Mouse (Mus musculus): ENCODE results near the gene 4933402J07Rik. TPM values are rescaled to one million over a fixed set of nuclear protein-coding genes. Genes with fewer than 3 reads are reported as not detected.

Gene 4933402J07Rik
- not detected for polyA plus RNA-seq (2017; shearing (Covaris generic))

DNA sequence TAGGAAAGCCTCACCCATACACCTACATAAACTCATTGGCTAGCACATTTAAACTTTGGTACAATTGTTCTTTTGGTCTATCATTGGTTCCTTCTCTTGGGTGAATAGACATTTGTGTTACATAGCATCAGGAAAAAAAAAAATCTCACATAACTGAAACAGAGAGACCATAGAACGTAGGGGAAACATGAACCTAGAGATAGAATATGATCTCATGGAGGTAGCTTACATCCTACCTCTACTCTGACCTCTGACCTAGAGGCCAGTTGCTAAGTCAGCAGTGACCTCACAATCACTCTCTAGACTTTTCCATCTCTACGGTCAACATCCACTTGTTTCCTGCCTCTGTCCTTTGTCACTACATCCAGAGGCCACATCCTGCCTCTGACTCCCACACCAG lies at the start of gene 4933402J07Rik:
Gene 4933402J07Rik, plus strand, starts transcription at position 301 of the 400 bp plus-strand sequence.

Other genes starting within 250 kb of the 4933402J07Rik start
- gene Cbln1, start 91.2 kb upstream of the 4933402J07Rik start, polyA plus RNA-seq (2017; shearing (Covaris generic)): not detected

All from activated CD4-positive, CD25-positive, alpha-beta regulatory T cell, adult 9 weeks (primary cell).